Mouse (Mus musculus) T-helper 17 cell (primary cell): Measurements from ENCODE around the gene Olfm2.

Experiments used
- in situ Hi-C, 2 experiments: fragments of 300-600 bp; cut with MboI, MseI; formaldehyde crosslinking; loops; 1 replicate in 1 of 2; 2 replicates in 1 of 2; pipeline ENCODE4 v1.15.1; 2025; ENCODE audit warnings: high pct_unique_total_duplicates in 2 of 2

Gene Olfm2

GRCm38 (mm10) chr9:20747682-20748081, 1.5 kb upstream of the Olfm2 start:
- in situ Hi-C loops = loop anchor here in 1 of 2 experiments (5.0 to 10.0 kb wide), 3 partner anchors 87 to 283 kb away; partner anchors contain the start of gene Zfp26

GRCm38 (mm10) chr9:20745129-20745966, 801 bp downstream of the Olfm2 start:
- in situ Hi-C loops = loop anchor here in 1 of 2 experiments (5.0 to 10.0 kb wide), 3 partner anchors 88 to 281 kb away; partner anchors contain the start of gene Zfp26

GRCm38 (mm10) chr9:20743946-20744738, 2.0 kb downstream of the Olfm2 start:
- in situ Hi-C loops = loop anchor here (5.0 to 10.0 kb wide), 3 partner anchors 73 to 279 kb away; partner anchors contain the start of genes Col5a3 (in 1 of the 2), Rdh8 (in 1 of the 2) and Zfp26 (in 1 of the 2)

GRCm38 (mm10) chr9:20740407-20740806, 5.7 kb downstream of the Olfm2 start:
- in situ Hi-C loops = loop anchor here (5.0 to 10.0 kb wide), 3 partner anchors 77 to 276 kb away; partner anchors contain the start of genes Col5a3 (in 1 of the 2), Rdh8 (in 1 of the 2) and Zfp26 (in 1 of the 2)

- in situ Hi-C loops = no loop called here
Measured at GRCm38 (mm10) chr9:20738251-20738999, 7.7 kb downstream of the Olfm2 start.

- in situ Hi-C loops = no loop called here
Measured at GRCm38 (mm10) chr9:20737227-20737626, 8.9 kb downstream of the Olfm2 start.

GRCm38 (mm10) chr9:20734692-20735091, 11.5 kb downstream of the Olfm2 start:
- in situ Hi-C loops = no loop called here

- in situ Hi-C loops = no loop called here
Measured at GRCm38 (mm10) chr9:20731797-20732196, 14.4 kb downstream of the Olfm2 start.

- in situ Hi-C loops = loop anchor here in 1 of 2 experiments (5.0 kb wide), 1 partner anchor 77 kb away; the partner anchor contains the start of gene Pin1
Measured at GRCm38 (mm10) chr9:20729451-20729850, 16.7 kb downstream of the Olfm2 start.

GRCm38 (mm10) chr9:20727601-20728113, 18.5 kb downstream of the Olfm2 start:
- in situ Hi-C loops = loop anchor here in 1 of 2 experiments (5.0 kb wide), 1 partner anchor 75 kb away; the partner anchor contains the start of gene Pin1

- in situ Hi-C loops = loop anchor here in 1 of 2 experiments (5.0 kb wide), 1 partner anchor 75 kb away; the partner anchor contains the start of gene Pin1
Measured at GRCm38 (mm10) chr9:20726859-20727600, 19.1 kb downstream of the Olfm2 start.

- in situ Hi-C loops = loop anchor here in 1 of 2 experiments (5.0 kb wide), 1 partner anchor 74 kb away; the partner anchor contains the start of gene Pin1
Measured at GRCm38 (mm10) chr9:20726134-20726858, 19.9 kb downstream of the Olfm2 start.

- in situ Hi-C loops = loop anchor here in 1 of 2 experiments (5.0 kb wide), 1 partner anchor 259 kb away; the partner anchor contains the start of gene Zfp26
Measured at GRCm38 (mm10) chr9:20721582-20721981, 24.6 kb downstream of the Olfm2 start.

- in situ Hi-C loops = no loop called here
Measured at GRCm38 (mm10) chr9:20715332-20715731, 30.8 kb downstream of the Olfm2 start.

GRCm38 (mm10) chr9:20713478-20713987, 32.6 kb downstream of the Olfm2 start:
- in situ Hi-C loops = no loop called here

GRCm38 (mm10) chr9:20712934-20713477, 33.1 kb downstream of the Olfm2 start:
- in situ Hi-C loops = no loop called here

GRCm38 (mm10) chr9:20710471-20710870, 35.7 kb downstream of the Olfm2 start:
- in situ Hi-C loops = no loop called here

GRCm38 (mm10) chr9:20705981-20706380, 40.2 kb downstream of the Olfm2 start:
- in situ Hi-C loops = loop anchor here in 1 of 2 experiments (5.0 kb wide), 1 partner anchor 104 kb away; no protein-coding TSS in a partner anchor
